Mouse (Mus musculus) intestine, embryonic 16.5 days (tissue): ENCODE data around the gene Gse1. TPM values are rescaled to one million over a fixed set of nuclear protein-coding genes. Genes with fewer than 3 reads are reported as not detected.

ENCODE experiments used
- ATAC-seq: fragments of 200-750 bp; cut with Nextera tagmentation; 2 replicates; pipeline ENCODE4 v1.8.0; 2017; ENCODE audit warnings: moderate TSS enrichment, moderate library complexity
- H3K27ac ChIP-seq: fragments of 300-500 bp; sonication (generic); 2 replicates; pipeline ENCODE4 v1.5.1; 2014; ENCODE audit warnings: mild to moderate bottlenecking, low read length
- H3K27me3 ChIP-seq: fragments of 300-500 bp; sonication (generic); replicated peaks from 2 replicates; pipeline ENCODE4 v1.6.1; 2014; ENCODE audit warnings: low read length, control low read depth, mixed read lengths; ENCODE audit not compliant: control insufficient read depth, insufficient read depth
- H3K36me3 ChIP-seq: fragments of 300-500 bp; sonication (generic); 2 replicates; pipeline ENCODE4 v1.6.1; 2014; ENCODE audit warnings: low read length, control low read depth; ENCODE audit not compliant: control insufficient read depth, insufficient read depth
- H3K4me1 ChIP-seq: fragments of 300-500 bp; sonication (generic); 2 replicates; pipeline ENCODE4 v1.6.1; 2014; ENCODE audit warnings: low read length, control low read depth, mixed read lengths; ENCODE audit not compliant: control insufficient read depth, insufficient read depth
- H3K4me2 ChIP-seq: fragments of 300-500 bp; sonication (generic); 2 replicates; pipeline ENCODE4 v1.6.1; 2014; ENCODE audit warnings: low read depth, low read length, control low read depth
- H3K4me3 ChIP-seq: fragments of 300-500 bp; sonication (generic); 2 replicates; pipeline ENCODE4 v1.5.1; 2014; ENCODE audit warnings: mild to moderate bottlenecking, low read length
- H3K9ac ChIP-seq: fragments of 300-500 bp; sonication (generic); 2 replicates; pipeline ENCODE4 v1.6.1; 2014; ENCODE audit warnings: low read depth, low read length
- H3K9me3 ChIP-seq: fragments of 300-500 bp; sonication (generic); 2 replicates; pipeline ENCODE4 v1.6.1; 2016; ENCODE audit warnings: low read length, control low read depth; ENCODE audit not compliant: control insufficient read depth
- WGBS: fragments of 180-500 bp; shearing (Covaris S2); extraction: QIAGEN DNeasy Blood & Tissue Kit; methylation state at CpG from one replicate; pipeline ENCODE4 v1.1.7; 2014; 5-methylcytosine and 5-hydroxymethylcytosine counted together
- polyA plus RNA-seq: library from polyadenylated mRNA; unstranded; fragments of >200 nt; fragmentation: Nextera tagmentation; extraction: Ambion mirVana; gene quantifications from 2 replicates; pipeline ENCODE4 v1.2.1, GENCODE M21; 2015

The Gse1 gene
- polyA plus RNA-seq, 1 experiment from 2014 or later, result 7.3 TPM

GRCm38 (mm10) chr8:120393871-120394275 is 165.6 kb downstream of the Gse1 start:
- 76% methylated on average over 9 of the region's 9 CpGs for WGBS
- ATAC-seq, result no peak
- H3K4me3 ChIP-seq, result no peak overlapping the region

DNA sequence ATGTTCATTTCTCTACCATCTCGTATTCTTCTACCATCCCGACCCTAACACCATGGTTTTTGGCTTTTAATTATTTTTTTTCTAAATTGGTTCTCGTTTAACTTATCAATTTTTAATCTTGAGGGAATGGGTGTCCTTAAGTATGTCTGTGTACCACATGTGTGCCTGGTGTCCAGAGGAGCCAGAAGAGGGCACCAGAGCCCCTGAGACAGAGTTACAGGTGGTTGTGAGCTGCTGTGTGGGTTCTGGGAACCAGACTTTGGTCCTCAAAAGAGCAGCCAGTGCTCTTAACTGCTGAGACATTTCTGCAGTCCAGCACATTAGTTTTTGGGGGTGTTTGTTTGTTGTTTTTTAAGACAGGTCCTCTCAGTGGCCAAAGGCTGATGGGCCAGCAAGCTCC is 167.6 kb downstream of the Gse1 start:
- Histone ChIP-seq H3K27me3 (no peaks in the 10 kb centered on the region), H3K9me3 (peaks cover 5% of the 10 kb centered on the region; the same call in 1 of the 2 replicates), H3K27ac (no peak overlapping the region), H3K4me2 (no peak overlapping the region), H3K4me3 (no peak overlapping the region), H3K9ac (no peak overlapping the region), H3K36me3 (no peaks in the 10 kb centered on the region), H3K4me1 (peaks cover 14% of the 10 kb centered on the region)
- ATAC-seq, result no peak
- 94% methylated on average over 3 of the region's 3 CpGs for WGBS

More at GRCm38 (mm10) chr8:120393871-120394275, 165.6 kb downstream of the Gse1 start:
- Histone ChIP-seq H3K27ac (no peak overlapping the region), H3K4me1 (peaks cover 9% of the 10 kb centered on the region), H3K9me3 (peaks cover 5% of the 10 kb centered on the region; the same call in 1 of the 2 replicates), H3K9ac (no peak overlapping the region), H3K4me2 (no peak overlapping the region), H3K27me3 (no peaks in the 10 kb centered on the region), H3K36me3 (no peaks in the 10 kb centered on the region)

DNA sequence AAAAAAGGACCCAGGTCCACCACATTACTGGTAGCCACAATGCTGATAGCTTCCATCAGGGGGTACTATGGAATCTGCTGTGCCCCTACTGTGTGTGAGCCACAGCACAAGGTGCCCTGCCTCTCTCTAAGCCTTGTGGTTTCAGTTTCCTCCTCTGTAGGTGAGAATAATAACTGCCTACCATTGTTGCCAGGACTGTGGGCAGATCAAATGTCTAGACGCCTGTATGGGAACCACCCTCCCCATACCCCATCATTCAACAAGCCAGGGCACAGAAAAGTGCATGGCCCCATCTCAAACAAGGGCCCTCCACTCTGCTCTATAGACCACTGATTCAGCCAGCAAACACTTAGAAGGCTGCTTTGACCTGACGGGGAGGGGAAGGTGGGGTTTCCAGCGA is 168.5 kb downstream of the Gse1 start:
- ATAC-seq, result no peak
- Histone ChIP-seq H3K27me3 (no peaks in the 10 kb centered on the region), H3K4me3 (no peak overlapping the region), H3K27ac (no peak overlapping the region), H3K4me2 (no peak overlapping the region), H3K9ac (no peak overlapping the region), H3K36me3 (no peaks in the 10 kb centered on the region), H3K9me3 (peaks cover 5% of the 10 kb centered on the region; the same call in 1 of the 2 replicates), H3K4me1 (peaks cover 12% of the 10 kb centered on the region)
- 81% methylated on average over 3 of the region's 3 CpGs for WGBS

DNA sequence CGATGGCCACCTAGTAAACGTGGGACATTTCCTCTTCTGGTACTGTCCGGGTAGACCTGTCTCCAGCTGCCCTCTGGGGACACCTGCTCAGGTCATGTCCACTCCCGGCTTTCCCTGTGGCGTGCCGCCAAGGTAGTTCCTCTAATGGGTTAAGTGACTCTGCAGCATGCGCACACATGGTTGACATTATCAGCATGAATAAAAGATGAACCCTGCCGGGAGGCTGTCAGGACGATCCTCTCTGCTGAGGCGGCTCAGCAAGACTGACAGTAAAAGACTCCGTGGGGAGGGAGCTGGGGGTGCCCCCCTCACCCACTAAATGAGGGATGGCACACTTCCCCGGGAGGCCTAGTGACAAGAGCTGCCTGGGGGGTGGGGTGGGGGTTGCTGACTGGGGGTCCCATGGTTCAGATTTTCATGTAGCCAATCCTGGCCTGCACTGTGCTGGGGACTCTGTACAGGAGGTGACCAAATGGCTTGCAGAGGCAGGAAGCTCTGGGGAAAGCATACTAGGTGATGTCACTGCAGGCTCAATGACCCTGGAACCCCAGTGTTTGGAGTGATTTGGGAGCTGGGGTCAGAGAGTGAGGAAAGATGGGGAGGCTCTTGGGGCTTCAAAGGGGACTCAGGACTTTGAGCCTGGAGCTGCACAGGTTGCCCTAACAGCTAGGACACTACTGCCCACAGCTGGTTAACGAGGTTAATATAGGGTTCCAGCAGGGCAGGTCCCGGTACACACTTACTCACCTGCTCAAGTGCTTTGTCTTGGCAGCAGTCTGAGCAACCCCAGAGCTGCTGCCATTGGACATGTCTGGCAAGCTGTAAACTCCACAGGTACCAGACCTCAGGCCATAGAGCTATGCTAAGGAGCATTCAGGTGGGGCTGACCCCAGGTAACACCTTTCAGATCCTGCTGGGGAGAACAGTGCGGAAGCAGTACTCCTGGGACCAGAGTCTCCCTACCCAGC is 169.5 kb downstream of the Gse1 start:
- Histone ChIP-seq H3K36me3 (no peaks in the 10 kb centered on the region), H3K9me3 (peaks cover 5% of the 10 kb centered on the region; the same call in 1 of the 2 replicates), H3K27me3 (no peaks in the 10 kb centered on the region), H3K4me1 (peaks cover 7% of the 10 kb centered on the region; the same call in 1 of the 2 replicates), H3K4me2 (no peak overlapping the region), H3K4me3 (no peak overlapping the region), H3K9ac (no peak overlapping the region), H3K27ac (no peak overlapping the region)
- WGBS, result 66% methylated on average over 15 of the region's 15 CpGs
- ATAC-seq, result no peak

DNA sequence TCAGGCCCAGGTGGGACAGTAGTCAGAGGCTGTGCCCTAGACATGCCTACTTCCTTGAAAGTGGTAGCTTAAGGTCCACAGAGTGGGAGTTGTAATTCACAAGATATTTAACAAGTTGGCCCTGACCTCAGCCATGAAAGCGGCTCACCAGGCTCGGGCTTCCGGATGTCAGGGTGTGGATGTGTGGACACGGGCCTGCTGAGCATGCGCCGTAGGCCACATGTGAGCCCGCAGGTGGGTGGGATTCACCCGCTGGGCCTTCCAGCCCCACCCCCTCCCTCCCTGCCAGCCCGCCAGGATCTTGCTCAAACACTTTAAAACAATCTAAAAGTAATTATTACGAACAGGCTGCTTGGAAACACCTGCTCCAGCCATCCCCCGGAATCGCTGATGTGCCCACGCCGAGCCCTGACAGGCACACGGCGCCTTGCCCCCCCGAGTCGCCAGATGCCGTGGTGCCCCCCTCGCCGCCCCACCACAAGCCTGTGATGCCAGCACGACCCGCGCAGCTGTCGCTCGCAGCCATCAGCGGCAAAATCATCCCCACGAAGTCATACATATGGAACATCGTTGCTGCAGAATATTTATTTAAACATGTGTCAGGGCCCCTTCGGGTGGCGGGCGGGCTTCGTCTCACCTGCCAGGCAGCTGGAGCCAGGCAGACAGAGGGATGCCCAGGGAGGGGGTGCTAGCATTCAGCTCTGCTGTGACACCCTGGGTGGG is 171.1 kb downstream of the Gse1 start:
- Histone ChIP-seq H3K4me1 (peaks cover 8% of the 10 kb centered on the region), H3K27ac (no peak overlapping the region), H3K4me3 (0 out of 2 replicates have a peak overlapping the region, but pooled peaks have one; percentile 14), H3K9me3 (peaks cover 5% of the 10 kb centered on the region; the same call in 1 of the 2 replicates), H3K36me3 (no peaks in the 10 kb centered on the region), H3K9ac (peak overlapping the region; percentile 54; the same call in 1 of the 2 replicates), H3K4me2 (peak overlapping the region; percentile 48), H3K27me3 (no peaks in the 10 kb centered on the region)
- WGBS, result 29% methylated on average over 33 of the region's 33 CpGs
- peak; percentile 26; the same call in 1 of the 2 replicates for ATAC-seq

GRCm38 (mm10) chr8:120401216-120401615 is 173.0 kb downstream of the Gse1 start:
- Histone ChIP-seq H3K27ac (no peak overlapping the region), H3K4me3 (no peak overlapping the region), H3K36me3 (no peaks in the 10 kb centered on the region), H3K4me1 (peaks cover 16% of the 10 kb centered on the region), H3K4me2 (no peak overlapping the region), H3K27me3 (no peaks in the 10 kb centered on the region), H3K9me3 (0 out of 2 replicates have a peak, but pooled peaks cover under 1% of the 10 kb centered on the region), H3K9ac (no peak overlapping the region)
- 79% methylated on average over 2 of the region's 2 CpGs for WGBS
- no peak for ATAC-seq

DNA sequence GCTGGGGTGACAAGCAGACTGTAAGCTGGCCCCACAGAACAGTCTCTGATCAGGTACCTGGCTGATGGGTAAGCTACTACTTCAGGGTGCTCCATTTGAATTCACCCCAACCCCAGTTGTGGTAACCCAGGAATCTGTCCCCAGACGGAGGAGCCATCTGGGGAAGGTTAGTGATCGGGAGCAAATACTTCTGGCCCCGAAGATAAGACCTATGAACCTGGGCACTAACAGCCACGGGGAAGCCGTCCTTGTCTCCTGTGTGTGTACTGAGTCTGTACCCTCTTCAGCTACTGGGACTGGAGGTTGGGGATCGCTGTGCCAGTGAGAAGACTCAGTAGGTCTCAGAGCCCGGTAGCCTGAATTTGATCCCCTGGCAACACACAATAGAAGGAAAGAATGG is 173.5 kb downstream of the Gse1 start:
- Histone ChIP-seq H3K9ac (no peak overlapping the region), H3K27ac (no peak overlapping the region), H3K4me3 (no peak overlapping the region), H3K4me1 (peaks cover 21% of the 10 kb centered on the region), H3K9me3 (no peaks in the 10 kb centered on the region), H3K4me2 (no peak overlapping the region), H3K36me3 (no peaks in the 10 kb centered on the region), H3K27me3 (no peaks in the 10 kb centered on the region)
- ATAC-seq, result no peak
- WGBS, result 81% methylated on average over 7 of the region's 7 CpGs

DNA sequence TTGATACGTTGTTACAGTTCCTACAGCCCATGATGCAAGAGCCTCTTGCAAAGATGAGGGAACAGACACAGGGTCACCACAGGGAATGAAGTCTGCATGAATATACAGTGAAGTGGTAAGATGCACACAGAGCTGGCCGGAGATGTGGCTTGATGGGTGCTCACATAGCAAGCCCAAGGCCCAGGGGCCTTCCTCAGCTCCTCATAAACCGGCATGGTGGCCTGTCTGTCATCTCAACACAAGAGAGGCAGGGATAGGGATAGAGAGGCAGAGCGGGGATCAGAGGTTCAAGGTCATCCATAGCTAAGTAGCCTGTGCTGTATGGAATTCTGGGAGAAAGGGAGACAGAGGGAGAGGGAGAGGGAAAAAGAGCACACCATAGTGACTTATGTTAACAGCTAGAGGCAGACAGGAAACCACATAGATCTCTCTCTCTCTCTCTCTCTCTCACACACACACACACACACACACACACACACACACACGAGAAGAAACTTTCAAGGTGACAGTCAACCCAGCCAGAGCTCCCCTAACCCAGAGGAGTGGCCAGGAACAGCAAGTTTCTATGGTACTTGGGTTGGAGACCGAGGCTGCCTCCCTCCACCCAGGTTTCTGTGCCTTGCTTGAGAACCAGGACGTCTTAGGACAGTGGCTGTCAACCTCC is 175.5 kb downstream of the Gse1 start:
- no peak overlapping the region for H3K4me3 ChIP-seq
- no peaks in the 10 kb centered on the region for H3K9me3 ChIP-seq
- H3K27me3 ChIP-seq, result no peaks in the 10 kb centered on the region
- no peak for ATAC-seq
- H3K4me2 ChIP-seq, result no peak overlapping the region
- no peaks in the 10 kb centered on the region for H3K36me3 ChIP-seq
- no peak overlapping the region for H3K9ac ChIP-seq
- H3K27ac ChIP-seq, result no peak overlapping the region
- H3K4me1 ChIP-seq, result peaks cover 42% of the 10 kb centered on the region
- 83% methylated on average over 7 of the region's 7 CpGs for WGBS

DNA sequence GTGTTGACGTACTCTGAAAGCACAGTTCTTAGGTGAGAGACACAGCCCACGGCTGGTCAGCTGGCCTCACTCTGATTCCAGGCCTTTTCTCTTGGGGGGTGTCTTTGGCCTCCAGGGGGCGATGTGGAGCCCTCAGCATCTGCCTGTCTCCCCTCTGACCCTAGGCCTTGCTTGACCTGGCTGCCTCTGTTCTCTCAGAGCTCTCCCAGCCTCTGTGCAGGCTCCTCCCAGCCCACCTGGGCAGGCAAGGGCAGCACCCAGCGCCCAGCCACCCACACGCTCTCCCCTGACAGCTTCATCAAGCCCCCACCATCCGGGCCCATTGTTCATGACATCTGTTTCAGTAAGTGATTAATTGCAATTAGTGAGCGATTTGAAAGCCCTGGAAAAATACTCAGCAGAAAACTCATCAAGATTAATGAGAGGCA is 176.4 kb downstream of the Gse1 start:
- H3K4me1 ChIP-seq, result peaks cover 46% of the 10 kb centered on the region
- no peak overlapping the region for H3K27ac ChIP-seq
- H3K27me3 ChIP-seq, result no peaks in the 10 kb centered on the region
- no peaks in the 10 kb centered on the region for H3K9me3 ChIP-seq
- H3K36me3 ChIP-seq, result no peaks in the 10 kb centered on the region
- 61% methylated on average over 7 of the region's 7 CpGs for WGBS
- H3K4me2 ChIP-seq, result no peak overlapping the region
- H3K9ac ChIP-seq, result no peak overlapping the region
- H3K4me3 ChIP-seq, result no peak overlapping the region
- no peak for ATAC-seq
